Mouse (Mus musculus) midbrain, embryonic 13.5 days (tissue): Measurements from ENCODE around the gene Pak6. TPM values are rescaled to one million over a fixed set of nuclear protein-coding genes. Genes with fewer than 3 reads are reported as not detected.
"Not testable (repeated sequence)": the region's sequence is repeated elsewhere in the genome, so short reads cannot be mapped to it uniquely, and the experiment has no call there.

ENCODE experiments used
- ATAC-seq: fragments of 200-750 bp; cut with Nextera tagmentation; 2 replicates; pipeline ENCODE4 v1.8.0; 2017; ENCODE audit warnings: mild to moderate bottlenecking, moderate TSS enrichment, moderate library complexity
- H3K27ac ChIP-seq: fragments of 300-500 bp; sonication (generic); 2 replicates; pipeline ENCODE4 v1.5.1; 2015; ENCODE audit warnings: inconsistent platforms, mild to moderate bottlenecking, moderate library complexity
- H3K27me3 ChIP-seq: fragments of 300-500 bp; sonication (generic); 2 replicates; pipeline ENCODE4 v1.6.1; 2015; ENCODE audit warnings: mild to moderate bottlenecking, inconsistent platforms
- H3K36me3 ChIP-seq: fragments of 300-500 bp; sonication (generic); 2 replicates; pipeline ENCODE4 v1.6.1; 2015; ENCODE audit warnings: mild to moderate bottlenecking, inconsistent platforms
- H3K4me1 ChIP-seq: fragments of 300-500 bp; sonication (generic); replicated peaks from 2 replicates; pipeline ENCODE4 v1.6.1; 2015; ENCODE audit warnings: inconsistent platforms
- H3K4me2 ChIP-seq: fragments of 300-500 bp; sonication (generic); replicated peaks from 2 replicates; pipeline ENCODE4 v1.6.1; 2015; ENCODE audit warnings: moderate library complexity, mild to moderate bottlenecking, inconsistent platforms
- H3K4me3 ChIP-seq: fragments of 300-500 bp; sonication (generic); replicated peaks from 2 replicates; pipeline ENCODE4 v1.5.1; 2015; ENCODE audit warnings: mild to moderate bottlenecking, inconsistent platforms
- H3K9ac ChIP-seq: fragments of 300-500 bp; sonication (generic); replicated peaks from 2 replicates; pipeline ENCODE4 v1.6.1; 2015; ENCODE audit warnings: mild to moderate bottlenecking, inconsistent platforms
- H3K9me3 ChIP-seq: fragments of 300-500 bp; sonication (generic); 2 replicates; pipeline ENCODE4 v1.6.1; 2016; ENCODE audit warnings: mild to moderate bottlenecking, inconsistent platforms
- WGBS: fragments of 180-500 bp; shearing (Covaris S2); methylation state at CpG from one replicate; pipeline ENCODE4 v1.1.7; 2015; 5-methylcytosine and 5-hydroxymethylcytosine counted together
- polyA plus RNA-seq: library from polyadenylated mRNA; unstranded; fragments of >200 nt; fragmentation: Nextera tagmentation; extraction: Ambion mirVana; gene quantifications from 2 replicates; pipeline ENCODE4 v1.2.1, GENCODE M21; 2015

The Pak6 gene
- polyA plus RNA-seq, 1 experiment from 2014 or later: 21.1 TPM

GRCm38 (mm10) chr2:118646665-118647064 lies 16.4 kb upstream of the Pak6 start:
- Histone ChIP-seq H3K4me3 (no peak overlapping the region), H3K27me3 (no peaks in the 10 kb centered on the region), H3K4me1 (no peaks in the 10 kb centered on the region), H3K9me3 (no peaks in the 10 kb centered on the region), H3K27ac (no peak overlapping the region), H3K4me2 (no peak overlapping the region), H3K36me3 (peaks cover 23% of the 10 kb centered on the region), H3K9ac (no peak overlapping the region)
- 93% methylated on average over 5 of the region's 5 CpGs for WGBS
- no peak for ATAC-seq

GRCm38 (mm10) chr2:118650697-118651096 lies 12.4 kb upstream of the Pak6 start:
- not testable (repeated sequence) for H3K4me2 ChIP-seq
- 44% methylated on average over 2 of the region's 2 CpGs for WGBS

GRCm38 (mm10) chr2:118656688-118657281 lies 6.3 kb upstream of the Pak6 start:
- no peak overlapping the region for H3K4me2 ChIP-seq
- 21% methylated on average over 3 of the region's 3 CpGs for WGBS
- peak; percentile 62 for ATAC-seq
- peak overlapping the region; percentile 65 for H3K27ac ChIP-seq
- 0 out of 2 replicates have a peak, but pooled peaks cover 4% of the 10 kb centered on the region for H3K27me3 ChIP-seq
- H3K9ac ChIP-seq: no peak overlapping the region
- H3K4me1 ChIP-seq: peaks cover 28% of the 10 kb centered on the region
- no peaks in the 10 kb centered on the region for H3K36me3 ChIP-seq
- H3K9me3 ChIP-seq: no peaks in the 10 kb centered on the region
- no peak overlapping the region for H3K4me3 ChIP-seq

More at GRCm38 (mm10) chr2:118650697-118651096, 12.4 kb upstream of the Pak6 start:
- H3K9ac ChIP-seq, H3K4me3 ChIP-seq, H3K36me3 ChIP-seq, H3K27me3 ChIP-seq, H3K4me1 ChIP-seq, H3K9me3 ChIP-seq, ATAC-seq, H3K27ac ChIP-seq: not testable (repeated sequence)

- ATAC-seq: no peak
- H3K4me3 ChIP-seq: no peak overlapping the region
- no peak overlapping the region for H3K9ac ChIP-seq
- H3K4me2 ChIP-seq: no peak overlapping the region
- no peak overlapping the region for H3K27ac ChIP-seq
- 0 out of 2 replicates have a peak, but pooled peaks cover 4% of the 10 kb centered on the region for H3K27me3 ChIP-seq
- H3K4me1 ChIP-seq: peaks cover 38% of the 10 kb centered on the region
- WGBS: 47% methylated on average over 4 of the region's 4 CpGs
- no peaks in the 10 kb centered on the region for H3K36me3 ChIP-seq
- H3K9me3 ChIP-seq: no peaks in the 10 kb centered on the region
Measured at GRCm38 (mm10) chr2:118658457-118658856, 4.6 kb upstream of the Pak6 start.

DNA sequence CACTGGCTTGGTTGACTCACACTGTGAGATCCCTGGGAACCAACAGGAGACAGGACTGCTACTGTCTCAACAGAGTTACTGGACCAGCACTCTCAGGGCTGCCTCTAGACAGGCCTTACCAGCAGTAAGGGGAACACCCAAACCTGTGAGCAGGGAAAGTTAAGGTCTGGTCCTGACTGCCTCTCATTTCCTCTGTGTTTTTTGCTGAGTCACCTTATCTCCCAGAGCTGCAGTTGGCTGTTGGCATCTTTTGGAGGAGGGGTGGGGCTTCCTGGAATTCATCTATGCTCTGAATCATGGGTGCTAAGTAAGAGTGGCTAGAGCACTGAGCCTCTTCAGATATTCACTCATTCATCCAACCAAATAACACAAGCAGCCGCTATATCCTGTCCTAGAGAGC lies 4.0 kb upstream of the Pak6 start:
- Histone ChIP-seq H3K36me3 (no peaks in the 10 kb centered on the region), H3K27ac (no peak overlapping the region), H3K9ac (no peak overlapping the region), H3K4me1 (peaks cover 44% of the 10 kb centered on the region), H3K4me2 (no peak overlapping the region), H3K27me3 (0 out of 2 replicates have a peak, but pooled peaks cover 7% of the 10 kb centered on the region), H3K9me3 (no peaks in the 10 kb centered on the region), H3K4me3 (no peak overlapping the region)
- no peak for ATAC-seq
- 86% methylated on average over 1 of the region's 1 CpGs for WGBS

- ATAC-seq: no peak
- Histone ChIP-seq H3K4me1 (peaks cover 45% of the 10 kb centered on the region), H3K36me3 (no peaks in the 10 kb centered on the region), H3K4me2 (peak overlapping the region; percentile 55), H3K27ac (0 out of 2 replicates have a peak overlapping the region, but pooled peaks have one; percentile 26), H3K9me3 (no peaks in the 10 kb centered on the region), H3K27me3 (0 out of 2 replicates have a peak, but pooled peaks cover 11% of the 10 kb centered on the region), H3K9ac (0 out of 2 replicates have a peak overlapping the region, but pooled peaks have one; percentile 60), H3K4me3 (no peak overlapping the region)
- WGBS: 89% methylated on average over 12 of the region's 12 CpGs
Measured at GRCm38 (mm10) chr2:118659493-118659892, 3.6 kb upstream of the Pak6 start.

DNA sequence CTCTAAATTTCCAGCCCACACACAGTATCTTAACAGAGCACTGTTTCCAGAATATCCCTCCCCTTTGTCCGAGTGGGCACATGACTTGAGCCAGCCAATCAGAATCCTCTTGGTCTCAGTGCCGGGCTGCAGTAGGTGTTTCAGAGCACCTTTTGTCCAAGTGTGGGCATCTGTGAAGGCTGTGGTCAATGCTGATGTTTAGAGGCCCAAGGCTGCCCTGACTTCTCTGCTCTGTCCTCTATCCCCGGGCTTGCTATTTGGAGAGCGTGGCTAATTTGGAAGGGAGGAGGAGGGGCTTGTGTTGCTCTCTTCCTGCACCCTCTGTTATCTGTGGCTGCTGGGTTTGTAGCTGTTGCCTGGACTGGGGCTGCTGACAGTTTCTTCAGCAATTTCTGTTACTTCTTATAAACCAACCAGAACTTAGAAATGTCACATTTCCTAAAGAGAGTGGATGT lies 3.1 kb upstream of the Pak6 start:
- Histone ChIP-seq H3K36me3 (no peaks in the 10 kb centered on the region), H3K9ac (peak overlapping the region; percentile 60), H3K4me2 (peak overlapping the region; percentile 55), H3K9me3 (no peaks in the 10 kb centered on the region), H3K4me3 (peak overlapping the region; percentile 33), H3K4me1 (peaks cover 48% of the 10 kb centered on the region), H3K27ac (peak overlapping the region; percentile 79), H3K27me3 (0 out of 2 replicates have a peak, but pooled peaks cover 11% of the 10 kb centered on the region)
- WGBS: 3% methylated on average over 4 of the region's 4 CpGs
- peak; percentile 71 for ATAC-seq

GRCm38 (mm10) chr2:118661891-118662290 lies 1.2 kb upstream of the Pak6 start:
- ATAC-seq: no peak
- no peak overlapping the region for H3K4me3 ChIP-seq
- 85% methylated on average over 9 of the region's 9 CpGs for WGBS
- peaks cover 58% of the 10 kb centered on the region for H3K4me1 ChIP-seq
- no peak overlapping the region for H3K4me2 ChIP-seq
- peaks cover 17% of the 10 kb centered on the region; the same call in 1 of the 2 replicates for H3K27me3 ChIP-seq
- no peaks in the 10 kb centered on the region for H3K36me3 ChIP-seq
- H3K9ac ChIP-seq: no peak overlapping the region
- no peak overlapping the region for H3K27ac ChIP-seq
- no peaks in the 10 kb centered on the region for H3K9me3 ChIP-seq

- H3K4me1 ChIP-seq: peaks cover 56% of the 10 kb centered on the region
- peak overlapping the region; percentile 56 for H3K4me3 ChIP-seq
- peak overlapping the region; percentile 64 for H3K27ac ChIP-seq
- peak overlapping the region; percentile 83 for H3K4me2 ChIP-seq
- no peaks in the 10 kb centered on the region for H3K36me3 ChIP-seq
- peak; percentile 49 for ATAC-seq
- peak overlapping the region; percentile 81 for H3K9ac ChIP-seq
- H3K27me3 ChIP-seq: peaks cover 16% of the 10 kb centered on the region; the same call in 1 of the 2 replicates
- 48% methylated on average over 19 of the region's 19 CpGs for WGBS
- no peaks in the 10 kb centered on the region for H3K9me3 ChIP-seq
Measured at GRCm38 (mm10) chr2:118663804-118664766, 982 bp downstream of the Pak6 start.

DNA sequence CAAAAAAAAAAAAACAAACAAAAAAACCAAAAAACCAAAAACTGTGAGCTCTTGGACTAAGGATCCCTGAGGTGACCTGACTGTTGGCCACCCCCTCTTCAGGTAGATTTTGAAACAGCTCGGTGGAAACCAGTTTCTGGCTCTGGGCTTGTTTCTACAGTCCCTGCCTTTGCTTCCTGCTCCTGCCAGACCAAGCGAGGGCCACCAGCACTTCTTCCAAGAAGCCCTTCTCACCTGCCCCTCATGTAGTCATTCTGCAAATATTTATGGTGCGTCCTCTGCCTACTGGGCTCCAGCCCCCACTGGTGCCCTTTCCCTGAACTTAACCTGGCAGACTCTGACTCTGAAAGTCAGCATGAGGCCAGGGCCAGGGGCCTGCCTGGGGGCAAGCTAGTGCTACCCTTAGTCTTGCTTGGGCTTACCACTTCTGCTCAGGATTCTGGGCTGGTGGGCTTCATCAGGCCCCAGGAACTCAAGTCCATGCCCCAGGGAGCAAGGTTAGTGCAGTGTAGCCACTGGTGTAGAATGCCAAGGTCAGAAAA lies 1.9 kb downstream of the Pak6 start:
- Histone ChIP-seq H3K4me1 (peaks cover 48% of the 10 kb centered on the region), H3K9me3 (no peaks in the 10 kb centered on the region), H3K4me3 (no peak overlapping the region), H3K4me2 (peak overlapping the region; percentile 83; the same call in 1 of the 2 replicates), H3K36me3 (no peaks in the 10 kb centered on the region), H3K27me3 (peaks cover 16% of the 10 kb centered on the region; the same call in 1 of the 2 replicates), H3K9ac (no peak overlapping the region), H3K27ac (no peak overlapping the region)
- ATAC-seq: no peak
- 71% methylated on average over 3 of the region's 3 CpGs for WGBS

- Histone ChIP-seq H3K4me1 (peaks cover 44% of the 10 kb centered on the region), H3K27ac (no peak overlapping the region), H3K4me2 (peak overlapping the region; percentile 16; the same call in 1 of the 2 replicates), H3K4me3 (no peak overlapping the region), H3K36me3 (no peaks in the 10 kb centered on the region), H3K9me3 (no peaks in the 10 kb centered on the region), H3K27me3 (peaks cover 17% of the 10 kb centered on the region; the same call in 1 of the 2 replicates), H3K9ac (no peak overlapping the region)
- ATAC-seq: no peak
- 82% methylated on average over 4 of the region's 4 CpGs for WGBS
Measured at GRCm38 (mm10) chr2:118665616-118666015, 2.5 kb downstream of the Pak6 start.
